Mouse (Mus musculus): ENCODE data around the gene Bcl7a. TPM values are rescaled to one million over a fixed set of nuclear protein-coding genes. Genes with fewer than 3 reads are reported as not detected.

Gene Bcl7a
- total and polyA plus RNA-seq, 2 experiments from 2014 or later: 25.6 to 42.6 TPM

GRCm38 (mm10) chr5:123344963-123345852 lies 1.6 kb downstream of the Bcl7a start:
- Histone ChIP-seq H3K9me3 (ENCODE audit: low read length) (no peaks in the 10 kb centered on the region), H3K4me2 (ENCODE audit: low read depth, low read length) (peak overlapping the region; percentile 91), H3K4me1 (ENCODE audit: insufficient read depth, low read length) (peaks cover 13% of the 10 kb centered on the region), H3K9ac (replicated peaks; ENCODE audit: low read length) (peak overlapping the region; percentile 96), H3K27me3 (ENCODE audit: insufficient read depth, low read length) (no peaks in the 10 kb centered on the region), H3K4me3 (ENCODE audit: low read length) (peak overlapping the region; percentile 95), H3K36me3 (ENCODE audit: insufficient read depth, low read length) (no peaks in the 10 kb centered on the region), H3K27ac (peak overlapping the region; percentile 98)
- peak; percentile 34 for ATAC-seq
- TF ChIP-seq CTCF (IDR thresholded peaks at IDR 0.05; ENCODE audit: low read depth): no peak
- WGBS: under 1% methylated on average over 63 of the region's 87 CpGs
- DNase-seq (ENCODE audit: low spot score): peak; percentile 77

- DNase-seq (ENCODE audit: low spot score): peak; percentile 88
- H3K27me3 ChIP-seq (ENCODE audit: insufficient read depth, low read length): no peaks in the 10 kb centered on the region
- peak overlapping the region; percentile 95 for H3K4me3 ChIP-seq (ENCODE audit: low read length)
- H3K9me3 ChIP-seq (ENCODE audit: low read length): no peaks in the 10 kb centered on the region
- H3K4me2 ChIP-seq (ENCODE audit: low read depth, low read length): peak overlapping the region; percentile 91
- peak overlapping the region; percentile 96 for H3K9ac ChIP-seq (replicated peaks; ENCODE audit: low read length)
- TF ChIP-seq CTCF (IDR thresholded peaks at IDR 0.05; ENCODE audit: low read depth): no peak
- WGBS: 3% methylated on average over 22 of the region's 22 CpGs
- peak overlapping the region; percentile 98 for H3K27ac ChIP-seq
- H3K36me3 ChIP-seq (ENCODE audit: insufficient read depth, low read length): no peaks in the 10 kb centered on the region
- H3K4me1 ChIP-seq (ENCODE audit: insufficient read depth, low read length): peaks cover 13% of the 10 kb centered on the region
- ATAC-seq: peak; percentile 80
These were observed 2.4 kb downstream of the Bcl7a start for GRCm38 (mm10) chr5:123345853-123346654.

- H3K4me1 ChIP-seq (ENCODE audit: insufficient read depth, low read length): peaks cover 13% of the 10 kb centered on the region
These were observed 3.2 kb downstream of the Bcl7a start for GRCm38 (mm10) chr5:123346701-123347270.

GRCm38 (mm10) chr5:123347985-123348384 lies 4.4 kb downstream of the Bcl7a start:
- H3K4me2 ChIP-seq (ENCODE audit: low read depth, low read length): no peak overlapping the region
- no peaks in the 10 kb centered on the region for H3K9me3 ChIP-seq (ENCODE audit: low read length)
- no peak for DNase-seq (ENCODE audit: low spot score)
- no peak overlapping the region for H3K4me3 ChIP-seq (ENCODE audit: low read length)
- ATAC-seq: no peak
- no peak for TF ChIP-seq CTCF (IDR thresholded peaks at IDR 0.05; ENCODE audit: low read depth)
- H3K9ac ChIP-seq (replicated peaks; ENCODE audit: low read length): no peak overlapping the region
- no peak overlapping the region for H3K27ac ChIP-seq
- 72% methylated on average over 2 of the region's 2 CpGs for WGBS
- no peaks in the 10 kb centered on the region for H3K27me3 ChIP-seq (ENCODE audit: insufficient read depth, low read length)
- H3K4me1 ChIP-seq (ENCODE audit: insufficient read depth, low read length): peaks cover 13% of the 10 kb centered on the region
- no peaks in the 10 kb centered on the region for H3K36me3 ChIP-seq (ENCODE audit: insufficient read depth, low read length)

More at GRCm38 (mm10) chr5:123346701-123347270, 3.2 kb downstream of the Bcl7a start:
- no peak for DNase-seq (ENCODE audit: low spot score)
- Histone ChIP-seq H3K4me2 (ENCODE audit: low read depth, low read length) (peak overlapping the region; percentile 91), H3K27me3 (ENCODE audit: insufficient read depth, low read length) (no peaks in the 10 kb centered on the region), H3K27ac (peak overlapping the region; percentile 98), H3K36me3 (ENCODE audit: insufficient read depth, low read length) (no peaks in the 10 kb centered on the region), H3K9ac (replicated peaks; ENCODE audit: low read length) (peak overlapping the region; percentile 96), H3K4me3 (ENCODE audit: low read length) (peak overlapping the region; percentile 95), H3K9me3 (ENCODE audit: low read length) (no peaks in the 10 kb centered on the region)
- 47% methylated on average over 7 of the region's 7 CpGs for WGBS
- TF ChIP-seq CTCF (IDR thresholded peaks at IDR 0.05; ENCODE audit: low read depth): no peak
- no peak for ATAC-seq

DNA sequence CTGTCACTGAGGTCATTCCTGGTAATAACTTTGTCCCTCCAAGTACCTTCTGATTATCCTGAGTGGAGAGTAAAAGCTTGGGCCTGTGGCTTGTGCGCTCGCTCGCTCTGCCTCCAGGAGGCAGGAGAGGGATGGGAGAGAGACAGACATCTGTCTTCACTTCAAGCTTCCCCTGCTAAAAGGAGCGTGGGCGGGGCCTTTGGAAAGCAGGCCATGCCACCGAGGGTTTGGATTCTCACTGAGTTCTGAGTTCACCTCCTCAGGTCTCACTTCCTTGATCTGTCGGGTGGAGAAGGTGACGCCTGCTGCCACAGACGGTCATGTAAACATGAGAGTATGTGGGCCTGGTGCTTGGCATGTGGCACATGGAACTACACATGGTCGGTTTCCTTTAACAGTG lies 6.8 kb downstream of the Bcl7a start:
- Histone ChIP-seq H3K36me3 (ENCODE audit: insufficient read depth, low read length) (0 out of 2 replicates have a peak, but pooled peaks cover 1% of the 10 kb centered on the region), H3K27ac (no peak overlapping the region), H3K9ac (replicated peaks; ENCODE audit: low read length) (no peak overlapping the region), H3K4me3 (ENCODE audit: low read length) (no peak overlapping the region), H3K9me3 (ENCODE audit: low read length) (no peaks in the 10 kb centered on the region), H3K4me2 (ENCODE audit: low read depth, low read length) (no peak overlapping the region), H3K4me1 (ENCODE audit: insufficient read depth, low read length) (peaks cover 13% of the 10 kb centered on the region), H3K27me3 (ENCODE audit: insufficient read depth, low read length) (no peaks in the 10 kb centered on the region)
- 64% methylated on average over 10 of the region's 10 CpGs for WGBS
- DNase-seq (ENCODE audit: low spot score) (no peak), ATAC-seq (no peak)
- peak; percentile 35 for TF ChIP-seq CTCF (IDR thresholded peaks at IDR 0.05; ENCODE audit: low read depth)

DNA sequence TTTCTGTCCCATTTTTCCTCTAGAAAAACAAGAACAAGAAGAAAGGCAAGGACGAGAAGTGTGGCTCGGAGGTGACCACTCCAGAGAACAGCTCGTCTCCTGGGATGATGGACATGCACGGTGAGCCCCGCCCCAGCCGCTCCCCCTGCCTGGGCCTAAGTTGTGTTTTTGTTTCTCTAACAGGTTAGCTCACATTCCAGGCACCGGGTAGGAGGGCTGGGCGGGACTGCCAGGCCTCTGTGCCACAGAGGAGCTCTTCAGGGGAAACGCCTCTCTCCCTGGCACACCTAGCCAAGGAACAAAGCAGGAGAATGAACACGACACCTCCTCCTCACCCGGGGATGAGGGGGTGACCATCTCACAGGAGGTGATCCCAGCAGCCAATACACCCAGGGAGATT lies 12.3 kb downstream of the Bcl7a start:
- Histone ChIP-seq H3K9ac (replicated peaks; ENCODE audit: low read length) (no peak overlapping the region), H3K27me3 (ENCODE audit: insufficient read depth, low read length) (no peaks in the 10 kb centered on the region), H3K27ac (no peak overlapping the region), H3K4me2 (ENCODE audit: low read depth, low read length) (no peak overlapping the region), H3K4me3 (ENCODE audit: low read length) (no peak overlapping the region), H3K36me3 (ENCODE audit: insufficient read depth, low read length) (peaks cover 46% of the 10 kb centered on the region), H3K9me3 (ENCODE audit: low read length) (no peaks in the 10 kb centered on the region), H3K4me1 (ENCODE audit: insufficient read depth, low read length) (no peaks in the 10 kb centered on the region)
- ATAC-seq (no peak), DNase-seq (ENCODE audit: low spot score) (no peak)
- 85% methylated on average over 11 of the region's 11 CpGs for WGBS
- TF ChIP-seq CTCF (IDR thresholded peaks at IDR 0.05; ENCODE audit: low read depth): no peak
